Mouse (Mus musculus) left cerebral cortex, adult 2 months (tissue): ENCODE data around the gene Socs4. TPM values are rescaled to one million over a fixed set of nuclear protein-coding genes. Genes with fewer than 3 reads are reported as not detected.
"Not testable (repeated sequence)": the region's sequence is repeated elsewhere in the genome, so short reads cannot be mapped to it uniquely, and the experiment has no call there.

ENCODE experiments used
- DNase-seq, 2 experiments: peaks; one replicate each; pipeline ENCODE4 v3.0.0; 2021 to 2022; ENCODE audit warnings: low spot score in 2 of 2, mixed read lengths in 1 of 2; ENCODE audit errors: extremely low spot score in 1 of 2
- H3K27ac ChIP-seq: fragments of 200-600 bp; 2 replicates; pipeline ENCODE4 v1.8.1; 2022
- H3K4me3 ChIP-seq: fragments of 200-600 bp; 2 replicates; pipeline ENCODE4 v1.8.1; 2022
- CTCF ChIP-seq: fragments of 200-600 bp; IDR thresholded peaks from 2 replicates; pipeline ENCODE4 v1.8.1; 2022; ENCODE audit warnings: antibody characterized with exemption, mild to moderate bottlenecking, moderate library complexity
- intact Hi-C: fragments of 180-260 bp; cut with DNase I; formaldehyde crosslinking; loops from one replicate; pipeline ENCODE4 v1.15.1; 2025
- total RNA-seq, 2 experiments: library from RNA; stranded (reverse); gene quantifications; 2 replicates each; pipeline ENCODE4 v1.2.3; 2021

Gene Socs4
- total RNA-seq, 2 experiments from 2014 or later: 11.7 to 14.6 TPM

DNA sequence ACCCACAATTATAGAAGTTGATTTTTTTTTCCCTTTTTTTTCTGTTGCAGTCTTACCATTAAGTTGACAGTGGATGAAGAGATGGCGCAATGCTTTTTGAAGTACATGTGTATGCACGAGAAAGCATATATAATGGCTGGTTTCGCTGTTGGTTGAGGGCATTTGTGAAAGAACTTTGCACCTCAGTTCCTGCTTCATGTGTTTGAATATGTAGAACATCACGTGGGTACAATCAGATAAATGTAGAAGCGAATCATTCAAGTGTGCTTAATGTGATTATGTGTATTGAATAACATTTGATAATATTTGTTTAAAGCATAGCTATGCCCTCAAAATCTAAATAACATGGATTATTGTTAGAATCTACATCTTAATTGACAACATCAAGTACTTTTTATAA is 42.6 kb downstream of the Socs4 start:
- TF ChIP-seq CTCF: no peak
- intact Hi-C loops: no loop called here
- Histone ChIP-seq H3K27ac (no peak overlapping the region), H3K4me3 (no peak overlapping the region)
- DNase-seq: no peak

DNA sequence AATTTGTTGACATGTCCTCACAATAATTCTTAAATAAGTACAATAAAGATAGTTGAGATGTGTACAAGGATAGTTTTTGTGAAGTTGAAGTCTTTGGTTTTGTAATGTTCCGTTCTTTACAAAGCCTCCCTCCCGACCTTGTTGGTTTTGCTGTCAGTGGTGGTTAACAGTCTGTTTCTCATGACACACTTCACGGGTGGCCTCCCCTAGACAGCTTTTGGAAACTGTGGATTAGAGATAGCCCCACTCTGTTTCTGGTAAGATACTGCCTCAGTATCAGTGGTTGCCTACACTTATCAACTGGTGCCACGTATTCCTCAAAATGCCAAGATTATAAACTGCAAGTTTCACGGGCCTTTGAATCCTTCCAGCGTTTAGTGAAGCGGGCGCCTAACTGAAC is 44.9 kb downstream of the Socs4 start:
- H3K27ac ChIP-seq, intact Hi-C loops: not testable (repeated sequence)

DNA sequence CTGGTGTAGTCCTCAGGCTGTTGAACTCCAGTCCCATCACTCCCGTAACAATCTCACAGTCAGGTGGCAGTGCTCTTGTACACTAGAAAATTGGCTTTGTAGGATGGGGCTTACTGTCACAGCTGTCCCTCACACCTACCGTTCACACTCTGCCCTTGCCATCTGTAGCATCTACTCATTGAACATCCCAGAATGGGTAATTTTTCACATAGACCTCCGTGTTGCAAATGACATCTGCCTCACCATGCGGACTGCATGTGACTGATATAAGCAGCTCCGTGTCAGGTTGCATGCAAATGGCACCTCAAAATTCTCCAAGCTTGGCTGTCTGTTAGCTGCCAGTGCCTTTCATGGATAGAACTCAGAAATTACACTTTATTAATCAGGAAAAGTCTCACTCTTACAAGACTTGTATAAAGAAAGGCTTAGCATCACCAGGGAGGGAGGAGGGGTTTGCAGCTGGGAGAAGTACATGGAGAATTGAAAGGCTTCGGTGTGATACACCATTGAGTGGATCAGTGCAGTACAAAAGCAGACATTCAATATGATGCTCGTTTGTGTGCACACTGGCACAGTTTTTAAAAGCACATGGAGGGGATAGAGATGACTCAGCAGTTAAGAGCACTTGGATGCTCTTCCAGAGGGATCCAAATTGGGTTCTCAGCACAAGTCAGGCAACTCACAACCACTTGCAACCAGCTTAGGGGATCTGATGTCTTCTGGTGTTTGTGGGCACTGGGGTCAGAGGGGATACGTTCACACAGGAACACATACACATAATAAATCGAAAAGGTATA is 49.4 kb downstream of the Socs4 start:
- no peak for DNase-seq
- TF ChIP-seq CTCF: no peak
- Histone ChIP-seq H3K27ac (no peak overlapping the region), H3K4me3 (no peak overlapping the region)
- intact Hi-C loops: no loop called here

More for the DNA sequence above, 44.9 kb downstream of the Socs4 start:
- H3K4me3 ChIP-seq, DNase-seq: not testable (repeated sequence)

DNA sequence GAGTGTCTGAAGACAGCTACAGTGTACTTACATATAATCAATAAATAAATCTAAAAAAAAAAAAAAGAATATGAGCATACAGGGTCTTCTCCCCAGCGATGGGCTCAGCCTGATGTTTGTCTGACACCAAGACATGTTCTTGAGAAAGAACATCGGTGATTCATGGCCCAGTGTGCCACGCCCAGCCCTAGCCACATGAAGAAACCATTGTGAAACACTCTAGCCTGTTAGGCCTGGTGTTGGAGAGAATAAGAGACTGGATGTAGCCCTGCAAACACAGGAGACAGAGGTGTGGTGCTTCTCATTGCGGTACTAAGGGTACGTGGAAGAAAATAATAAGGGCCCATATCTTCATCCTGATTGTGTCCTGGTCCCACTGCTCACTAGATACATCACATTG is 50.6 kb downstream of the Socs4 start:
- no peak overlapping the region for H3K4me3 ChIP-seq
- intact Hi-C loops: no loop called here

DNA sequence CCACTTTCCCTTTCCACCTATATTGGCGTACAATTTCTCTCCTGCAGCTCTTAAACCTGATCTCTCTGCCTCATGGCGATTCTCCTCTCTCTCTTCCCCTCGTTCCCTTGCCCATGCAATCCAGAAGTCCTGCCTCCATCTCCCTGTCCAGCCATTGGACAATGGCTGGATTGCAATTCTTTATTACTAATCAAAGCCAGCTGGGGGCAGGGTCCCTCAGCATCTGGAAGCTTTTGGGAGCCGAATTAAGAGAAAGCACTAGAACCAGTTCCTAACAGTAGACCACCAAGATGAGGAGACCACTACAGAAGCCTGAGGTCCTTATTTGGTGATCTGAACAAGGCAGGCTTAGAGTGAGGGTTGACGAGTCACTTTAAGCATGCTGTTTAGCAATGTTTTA is 55.2 kb downstream of the Socs4 start:
- TF ChIP-seq CTCF: no peak
- intact Hi-C loops: no loop called here
- Histone ChIP-seq H3K27ac (no peak overlapping the region), H3K4me3 (no peak overlapping the region)
- no peak for DNase-seq

More for the DNA sequence above, 50.6 kb downstream of the Socs4 start:
- no peak for DNase-seq
- no peak overlapping the region for H3K27ac ChIP-seq
- no peak for TF ChIP-seq CTCF

DNA sequence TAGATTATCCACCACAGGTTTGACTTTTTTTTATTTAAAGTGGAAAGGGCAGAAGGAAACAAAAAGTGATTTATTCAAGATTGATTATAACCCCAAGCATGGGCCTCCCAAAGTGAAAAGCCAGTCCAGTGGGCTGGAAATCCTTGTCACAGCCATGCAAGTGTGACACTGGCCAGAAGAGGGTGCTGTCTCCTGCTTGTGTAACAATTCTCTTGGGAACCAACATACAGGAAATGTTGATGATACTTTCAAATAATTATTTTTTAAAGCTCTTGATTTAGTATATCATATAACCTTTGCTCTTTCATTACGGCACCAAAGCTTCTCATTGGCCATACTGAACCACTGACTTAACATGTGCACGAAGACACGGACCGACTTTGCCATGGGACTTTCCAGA is 58.1 kb downstream of the Socs4 start:
- Histone ChIP-seq H3K4me3 (no peak overlapping the region), H3K27ac (no peak overlapping the region)
- TF ChIP-seq CTCF: peak; percentile 97
- peak; percentile 66 to 81 for DNase-seq
- intact Hi-C loops: loop anchor here (1.0 to 5.0 kb wide), 2 partner anchors 61 to 202 kb away; no protein-coding TSS in a partner anchor

DNA sequence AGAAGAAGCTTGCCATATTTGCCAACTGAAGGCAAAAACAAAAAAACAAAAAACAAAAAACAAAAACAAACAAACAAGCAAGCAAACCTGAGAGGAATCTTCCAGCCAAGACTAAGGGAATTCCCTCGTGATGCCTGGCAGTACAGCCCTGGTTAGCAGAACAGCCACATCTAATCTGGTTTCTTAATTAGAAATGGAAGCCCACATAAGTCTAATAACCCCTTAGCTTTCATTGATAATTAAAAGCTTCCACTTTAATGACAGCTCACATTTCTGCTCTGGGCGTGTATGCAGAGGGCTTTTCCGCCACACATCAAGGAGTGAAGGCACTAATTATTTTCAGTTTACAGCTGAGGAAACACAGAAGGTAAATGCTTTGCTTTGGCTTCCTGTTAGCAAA is 58.6 kb downstream of the Socs4 start:
- no peak for TF ChIP-seq CTCF
- no peak overlapping the region for H3K27ac ChIP-seq
- DNase-seq: no peak
- intact Hi-C loops: loop anchor here (5.0 kb wide), 1 partner anchor 202 kb away; no protein-coding TSS in a partner anchor
- no peak overlapping the region for H3K4me3 ChIP-seq

DNA sequence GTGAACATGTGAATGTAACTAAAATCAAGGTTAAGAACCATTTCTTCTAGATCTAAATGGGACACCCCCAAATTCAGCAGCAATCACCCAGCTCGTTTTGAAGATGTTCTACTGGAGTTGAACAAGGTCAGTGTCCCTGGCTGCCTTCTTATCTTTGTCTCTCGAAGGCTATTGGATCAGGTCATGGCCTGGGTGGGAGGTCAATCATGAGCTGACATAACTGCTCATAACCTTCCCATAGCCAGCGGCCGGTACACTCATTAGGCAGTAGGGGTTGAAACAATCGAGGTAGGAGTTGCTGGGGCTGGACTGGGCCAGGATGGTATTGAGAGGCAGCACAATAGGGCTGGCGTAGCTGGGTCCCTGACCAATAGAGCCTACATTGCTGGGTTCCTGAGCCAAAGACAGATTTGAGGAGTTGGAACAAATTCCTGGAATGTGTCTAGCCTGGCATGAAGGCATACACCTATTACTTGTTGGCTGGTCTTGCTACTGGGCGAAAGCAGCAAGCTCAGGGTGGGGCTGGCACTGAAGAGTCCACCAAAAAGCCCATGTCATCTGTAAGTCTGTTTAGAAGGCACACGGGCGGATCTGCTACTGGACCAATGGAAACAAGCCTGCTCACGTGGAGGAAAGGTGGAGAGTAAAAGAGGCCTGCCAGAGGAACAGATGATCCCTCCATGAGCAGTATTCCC is 63.6 kb downstream of the Socs4 start:
- no peak for TF ChIP-seq CTCF
- Histone ChIP-seq H3K27ac (no peak overlapping the region), H3K4me3 (no peak overlapping the region)
- DNase-seq: no peak
- intact Hi-C loops: no loop called here

DNA sequence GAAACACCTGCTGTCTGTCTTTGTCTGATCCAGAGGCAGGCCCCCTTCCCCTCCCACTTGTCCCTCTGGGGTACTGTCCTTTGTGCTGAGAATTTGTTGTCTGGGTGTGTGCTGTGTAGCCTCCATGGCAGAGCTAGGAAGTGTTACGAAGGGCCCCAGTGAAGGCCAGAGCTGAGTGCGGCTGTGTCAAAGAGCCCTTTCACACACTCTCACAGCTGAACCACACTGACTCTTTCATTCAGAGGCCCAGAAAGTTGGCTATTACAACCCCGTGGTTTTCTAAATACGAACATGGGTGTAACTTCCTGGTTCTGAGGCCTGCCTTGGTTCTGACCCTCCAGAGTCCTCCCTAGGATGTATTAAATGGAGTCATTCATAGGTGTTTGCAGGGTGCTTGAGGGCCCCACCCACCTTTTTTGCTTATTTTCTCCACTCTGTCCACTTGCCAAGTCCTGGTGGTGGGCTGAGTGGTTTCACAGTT is 65.1 kb downstream of the Socs4 start:
- DNase-seq: no peak
- Histone ChIP-seq H3K27ac (no peak overlapping the region), H3K4me3 (no peak overlapping the region)
- intact Hi-C loops: no loop called here
- no peak for TF ChIP-seq CTCF

Other genes with a start within 250 kb of the Socs4 start
- 1 to 10 TPM; 1.2 to 1.9 TPM for gene Gch1, start 87.5 kb upstream of the Socs4 start, total RNA-seq
- 1 to 10 TPM; 4.9 to 6.8 TPM for gene Wdhd1, start 74 bp upstream of the Socs4 start, total RNA-seq
- 10 to 100 TPM; 46.7 to 51.9 TPM for gene Mapk1ip1l, start 21.3 kb downstream of the Socs4 start, total RNA-seq
- under 1 TPM; 0.32 to 0.33 TPM for gene Lgals3, start 90.8 kb downstream of the Socs4 start, total RNA-seq
- under 1 TPM; 0.43 to 0.47 TPM for gene Dlgap5, start 141.5 kb downstream of the Socs4 start, total RNA-seq
- 100 to 1,000 TPM in 1 of 2 experiments, 10 to 100 TPM in 1; 86.6 to 110 TPM for gene Fbxo34, start 173.5 kb downstream of the Socs4 start, total RNA-seq